Mouse (Mus musculus) brain, embryonic 14.5 days (tissue): ENCODE data around the gene Rhbdf2. TPM values are rescaled to one million over a fixed set of nuclear protein-coding genes. Genes with fewer than 3 reads are reported as not detected.

Source experiments
- DNase-seq: peaks from one replicate; pipeline ENCODE4 v3.0.0-alpha.2; 2011; ENCODE audit warnings: low read depth
- CTCF ChIP-seq: fragments of 200-500 bp; IDR thresholded peaks from 2 replicates; pipeline ENCODE4 v1.5.1; 2012; ENCODE audit warnings: inconsistent platforms, mild to moderate bottlenecking, moderate library complexity, borderline replicate concordance; ENCODE audit not compliant: insufficient read depth, insufficient read length; ENCODE audit errors: extremely low read depth
- POLR2A ChIP-seq: fragments of 200-500 bp; IDR thresholded peaks from 2 replicates; pipeline ENCODE4 v1.6.1; 2012; ENCODE audit warnings: mild to moderate bottlenecking, inconsistent platforms, borderline replicate concordance; ENCODE audit not compliant: poor library complexity, insufficient read depth, insufficient read length, severe bottlenecking; ENCODE audit errors: extremely low read depth
- polyA plus RNA-seq: library from polyadenylated mRNA; depleted of rRNA; stranded (reverse); fragments of >200 nt; gene quantifications from 2 replicates; pipeline ENCODE4 v1.2.3, GENCODE M21; 2012

The Rhbdf2 gene
- polyA plus RNA-seq, 1 experiment, result 2.3 TPM

GRCm38 (mm10) chr11:116657311-116658223 lies 30.7 kb upstream of the Rhbdf2 start:
- peak; percentile 48; the same call in 1 of the 2 replicates for TF ChIP-seq CTCF
- peak; percentile 55; the same call in 1 of the 2 replicates for TF ChIP-seq POLR2A
- DNase-seq, result peak; percentile 97

DNA sequence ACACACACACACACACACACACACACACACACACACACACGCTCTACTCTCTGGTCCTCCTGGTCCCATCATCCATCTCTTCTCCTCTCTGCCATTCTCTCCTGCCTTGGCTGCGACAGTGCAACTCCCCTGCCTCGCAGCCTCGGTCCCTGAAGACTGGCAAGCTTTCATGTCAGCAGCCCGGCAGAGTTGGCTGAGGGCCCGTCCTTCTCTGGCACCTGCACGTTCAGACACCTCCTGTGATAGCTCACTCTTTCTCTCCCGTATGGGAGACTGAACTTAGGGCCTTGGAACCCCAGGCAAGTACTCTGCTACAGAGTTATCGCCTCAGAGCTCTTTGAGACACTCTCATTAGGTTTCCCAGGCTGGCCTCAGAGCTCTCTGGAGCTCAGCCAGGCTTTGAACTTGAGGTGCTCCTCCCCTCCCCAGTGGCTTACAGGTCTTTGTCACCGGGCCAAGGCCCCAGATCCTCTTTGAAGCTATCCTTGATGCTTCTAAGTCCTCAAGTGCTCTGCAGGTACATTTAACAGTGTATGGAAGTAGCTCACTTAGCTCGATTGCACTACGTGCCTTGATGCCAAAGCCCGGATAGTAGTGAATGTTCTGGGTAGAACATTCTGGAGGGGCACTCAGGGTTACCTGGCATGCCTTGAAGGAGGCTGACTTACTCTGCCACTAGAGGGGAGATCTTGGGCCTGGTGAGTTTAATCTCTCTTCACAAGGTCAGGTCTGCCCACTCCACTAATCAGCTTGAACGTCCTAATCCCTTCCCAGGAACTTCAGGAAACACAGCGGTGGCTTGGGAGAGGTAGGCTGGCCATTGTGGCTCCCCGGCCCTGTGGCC lies 29.8 kb upstream of the Rhbdf2 start:
- peak; percentile 82 for DNase-seq
- TF ChIP-seq POLR2A (no peak), CTCF (no peak)

- TF ChIP-seq CTCF (no peak), POLR2A (no peak)
- DNase-seq, result peak; percentile 28
Observed at GRCm38 (mm10) chr11:116654255-116654821, 27.5 kb upstream of the Rhbdf2 start, which contains the start of gene Cygb. Gene Cygb, minus strand, starts transcription at chr11:116654313.

GRCm38 (mm10) chr11:116653709-116654221 lies 26.9 kb upstream of the Rhbdf2 start:
- TF ChIP-seq POLR2A (no peak), CTCF (no peak)
- DNase-seq, result peak; percentile 60

- TF ChIP-seq POLR2A (no peak), CTCF (no peak)
- DNase-seq, result no peak
Observed at GRCm38 (mm10) chr11:116653234-116653633, 26.4 kb upstream of the Rhbdf2 start, which contains the start of gene Prcd. Gene Prcd, plus strand, starts transcription at chr11:116653534.

DNA sequence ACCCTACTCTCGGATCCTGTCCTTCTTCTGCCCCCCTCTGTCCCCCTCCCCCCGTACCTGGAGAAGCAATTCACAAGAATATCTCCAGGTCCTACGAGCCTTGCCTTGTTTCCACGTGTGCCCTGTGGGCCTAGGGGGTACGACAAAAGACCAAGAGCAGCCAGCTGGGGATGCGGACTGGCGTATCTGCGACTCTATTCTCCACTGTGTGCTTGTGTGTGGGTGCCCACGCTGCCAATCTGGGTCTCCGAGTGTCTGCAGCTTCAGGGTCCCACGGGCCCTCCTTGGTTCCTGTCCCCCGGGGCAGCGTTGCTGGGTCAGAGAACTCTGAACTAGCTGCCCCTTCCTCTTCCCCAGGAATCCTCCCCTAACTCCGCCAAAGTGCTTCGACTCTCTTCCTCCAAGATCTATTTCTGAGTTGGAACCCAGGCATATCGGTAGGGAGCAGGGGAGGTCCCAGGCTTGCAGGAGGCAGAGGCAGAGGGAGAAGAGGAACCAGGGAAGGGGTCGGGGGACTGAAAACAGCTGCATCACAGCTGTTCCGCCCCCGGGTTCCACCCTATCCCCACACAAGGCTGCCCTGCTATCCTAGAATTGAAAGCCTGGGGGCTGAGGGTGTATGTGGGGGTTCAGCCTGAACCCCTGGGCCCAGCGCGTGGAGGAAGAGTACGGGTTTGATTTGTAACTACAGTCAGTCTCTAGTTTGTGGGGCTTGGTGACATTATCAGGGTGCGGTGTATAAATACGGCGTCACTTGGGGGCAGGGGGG lies 25.7 kb upstream of the Rhbdf2 start:
- no peak for DNase-seq
- no peak for TF ChIP-seq POLR2A
- no peak for TF ChIP-seq CTCF

- DNase-seq, result no peak
- no peak for TF ChIP-seq CTCF
- no peak for TF ChIP-seq POLR2A
Observed at GRCm38 (mm10) chr11:116651339-116651738, 24.5 kb upstream of the Rhbdf2 start.

DNA sequence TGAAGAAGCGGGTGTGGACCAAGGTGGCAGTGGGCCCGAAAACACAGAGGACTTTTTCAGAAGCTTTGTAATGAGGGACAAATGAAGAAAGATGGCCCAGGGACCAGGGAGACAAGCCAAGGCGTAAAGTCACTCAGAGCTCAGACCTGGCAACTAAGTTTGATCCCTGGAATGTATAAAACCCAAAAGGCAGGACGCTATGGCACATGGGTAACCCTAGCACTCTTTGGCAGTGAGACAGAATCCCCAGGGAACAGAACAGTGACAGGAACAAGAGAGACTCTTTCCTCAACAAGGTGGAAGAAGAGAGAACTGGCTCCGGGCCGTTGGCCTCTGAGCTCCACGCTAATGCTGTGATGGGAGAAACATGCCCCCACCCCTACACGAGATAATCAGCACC lies 24.0 kb upstream of the Rhbdf2 start:
- DNase-seq, result no peak
- no peak for TF ChIP-seq CTCF
- TF ChIP-seq POLR2A, result no peak

DNA sequence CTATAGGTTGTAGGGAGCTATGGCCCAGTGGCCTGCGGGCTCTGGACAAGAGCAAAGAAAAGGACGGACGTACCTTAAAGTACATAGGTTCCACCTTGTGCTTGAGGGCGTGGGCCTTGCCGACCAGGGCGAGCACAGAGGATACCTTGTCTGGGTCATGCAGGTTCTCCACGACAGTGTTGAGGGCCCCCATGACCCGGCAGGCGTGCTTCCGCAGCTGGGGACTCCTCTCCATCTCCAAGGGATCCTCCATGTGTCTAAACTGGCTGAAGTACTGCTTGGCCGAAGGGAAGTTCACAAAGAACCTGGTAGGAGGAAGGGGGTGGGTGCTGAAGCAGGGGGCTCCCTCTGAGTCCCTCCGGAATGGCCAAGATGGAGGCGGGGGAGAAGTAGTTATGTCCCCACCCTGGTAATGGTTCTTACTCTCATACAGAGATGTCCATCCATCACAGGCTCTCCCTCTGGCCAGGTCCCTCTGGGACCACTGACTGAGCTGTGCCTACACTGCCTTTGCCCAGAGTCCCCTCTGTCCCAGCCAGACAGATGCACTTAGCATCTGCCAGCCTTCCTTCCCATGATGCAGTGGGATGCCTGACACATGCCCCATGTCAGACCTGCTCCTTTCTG lies 23.0 kb upstream of the Rhbdf2 start:
- no peak for DNase-seq
- TF ChIP-seq POLR2A (no peak), CTCF (no peak)

GRCm38 (mm10) chr11:116648976-116649375 lies 22.2 kb upstream of the Rhbdf2 start:
- TF ChIP-seq CTCF (no peak), POLR2A (no peak)
- DNase-seq, result no peak
